Mouse (Mus musculus): ENCODE results near the gene Gm17416. TPM values are rescaled to one million over a fixed set of nuclear protein-coding genes. Genes with fewer than 3 reads are reported as not detected.

Gm17416 gene
- polyA plus RNA-seq, 1 experiment from 2014 or later, result not detected

DNA sequence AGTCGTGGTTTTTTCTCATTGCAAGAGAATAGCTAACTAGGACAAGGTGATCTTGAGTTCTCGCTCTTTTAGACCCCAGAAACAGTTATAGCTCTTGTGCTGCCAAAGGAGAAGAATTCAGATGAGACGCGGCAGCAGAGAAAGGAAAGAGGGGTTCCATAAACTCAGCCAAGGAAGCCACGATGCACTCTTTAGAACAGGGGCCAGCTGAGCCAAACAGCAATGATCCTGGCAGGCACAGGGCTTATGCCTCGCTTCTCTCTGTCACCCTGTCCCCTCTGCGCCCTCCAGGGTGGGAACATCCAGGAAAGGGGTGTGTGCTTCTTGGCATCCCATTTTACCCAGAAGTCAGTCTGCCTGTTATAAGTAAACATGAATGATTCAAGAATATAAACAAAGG is 30.2 kb downstream of the Gm17416 start, which contains the start of gene Defb45:
Defb45 (minus strand) TSS at position 101 of the 400 bp plus-strand sequence.
- Histone ChIP-seq H3K9ac (ENCODE audit: low read length) (no peak within 1 kb of the TSS), H3K4me3 (ENCODE audit: low read length) (no peak within 1 kb of the TSS), H3K36me3 (ENCODE audit: control insufficient read depth, insufficient read depth) (no peaks in the 10 kb centered on the region), H3K4me1 (ENCODE audit: control insufficient read depth, insufficient read depth, low read length) (no peaks in the 10 kb centered on the region), H3K27ac (ENCODE audit: low read length) (no peak within 1 kb of the TSS), H3K27me3 (ENCODE audit: control insufficient read depth, insufficient read depth, low read length) (no peaks in the 10 kb centered on the region), H3K9me3 (replicated peaks; ENCODE audit: control insufficient read depth, low read length) (no peaks in the 10 kb centered on the region), H3K4me2 (ENCODE audit: low read depth, low read length) (no peak within 1 kb of the TSS)
- 64% methylated on average over 7 of the region's 7 CpGs for WGBS
- no peak for ATAC-seq (replicated peaks; ENCODE audit: extremely low read depth, insufficient read depth, low FRiP score)

- H3K4me3 ChIP-seq (ENCODE audit: low read length), result no peak overlapping the region
- H3K4me1 ChIP-seq (ENCODE audit: control insufficient read depth, insufficient read depth, low read length), result no peaks in the 10 kb centered on the region
- H3K4me2 ChIP-seq (ENCODE audit: low read depth, low read length), result no peak overlapping the region
- H3K27me3 ChIP-seq (ENCODE audit: control insufficient read depth, insufficient read depth, low read length), result no peaks in the 10 kb centered on the region
- H3K9ac ChIP-seq (ENCODE audit: low read length), result no peak overlapping the region
- ATAC-seq (replicated peaks; ENCODE audit: extremely low read depth, insufficient read depth, low FRiP score), result no peak
- H3K9me3 ChIP-seq (replicated peaks; ENCODE audit: control insufficient read depth, low read length), result no peaks in the 10 kb centered on the region
- H3K27ac ChIP-seq (ENCODE audit: low read length), result no peak overlapping the region
- WGBS, result 75% methylated on average over 6 of the region's 6 CpGs
- no peaks in the 10 kb centered on the region for H3K36me3 ChIP-seq (ENCODE audit: control insufficient read depth, insufficient read depth)
Measured at GRCm38 (mm10) chr2:152600076-152600475, 30.9 kb downstream of the Gm17416 start.

- Histone ChIP-seq H3K4me2 (ENCODE audit: low read depth, low read length) (no peak overlapping the region), H3K4me3 (ENCODE audit: low read length) (no peak overlapping the region), H3K36me3 (ENCODE audit: control insufficient read depth, insufficient read depth) (no peaks in the 10 kb centered on the region), H3K4me1 (ENCODE audit: control insufficient read depth, insufficient read depth, low read length) (no peaks in the 10 kb centered on the region), H3K27ac (ENCODE audit: low read length) (no peak overlapping the region), H3K9me3 (replicated peaks; ENCODE audit: control insufficient read depth, low read length) (no peaks in the 10 kb centered on the region), H3K9ac (ENCODE audit: low read length) (no peak overlapping the region), H3K27me3 (ENCODE audit: control insufficient read depth, insufficient read depth, low read length) (no peaks in the 10 kb centered on the region)
- 64% methylated on average over 4 of the region's 4 CpGs for WGBS
- no peak for ATAC-seq (replicated peaks; ENCODE audit: extremely low read depth, insufficient read depth, low FRiP score)
Measured at GRCm38 (mm10) chr2:152601275-152601960, 32.3 kb downstream of the Gm17416 start.

- Histone ChIP-seq H3K27ac (ENCODE audit: low read length) (no peak within 1 kb of the TSS), H3K4me3 (ENCODE audit: low read length) (no peak within 1 kb of the TSS), H3K4me2 (ENCODE audit: low read depth, low read length) (no peak within 1 kb of the TSS), H3K27me3 (ENCODE audit: control insufficient read depth, insufficient read depth, low read length) (no peaks in the 10 kb centered on the region), H3K9me3 (replicated peaks; ENCODE audit: control insufficient read depth, low read length) (no peaks in the 10 kb centered on the region), H3K9ac (ENCODE audit: low read length) (no peak within 1 kb of the TSS), H3K4me1 (ENCODE audit: control insufficient read depth, insufficient read depth, low read length) (no peaks in the 10 kb centered on the region), H3K36me3 (ENCODE audit: control insufficient read depth, insufficient read depth) (no peaks in the 10 kb centered on the region)
- no peak for ATAC-seq (replicated peaks; ENCODE audit: extremely low read depth, insufficient read depth, low FRiP score)
- 79% methylated on average over 15 of the region's 15 CpGs for WGBS
Measured at GRCm38 (mm10) chr2:152604057-152604456, 34.9 kb downstream of the Gm17416 start, which contains the start of gene Defb36. Defb36 (plus strand) TSS chr2:152604327.

GRCm38 (mm10) chr2:152607746-152608145 is 38.6 kb downstream of the Gm17416 start:
- H3K4me2 ChIP-seq (ENCODE audit: low read depth, low read length), result no peak overlapping the region

GRCm38 (mm10) chr2:152608719-152609118 is 39.6 kb downstream of the Gm17416 start:
- Histone ChIP-seq H3K36me3 (ENCODE audit: control insufficient read depth, insufficient read depth) (no peaks in the 10 kb centered on the region), H3K9me3 (replicated peaks; ENCODE audit: control insufficient read depth, low read length) (no peaks in the 10 kb centered on the region), H3K27ac (ENCODE audit: low read length) (no peak overlapping the region), H3K9ac (ENCODE audit: low read length) (no peak overlapping the region), H3K4me3 (ENCODE audit: low read length) (no peak overlapping the region), H3K4me2 (ENCODE audit: low read depth, low read length) (no peak overlapping the region), H3K4me1 (ENCODE audit: control insufficient read depth, insufficient read depth, low read length) (no peaks in the 10 kb centered on the region), H3K27me3 (ENCODE audit: control insufficient read depth, insufficient read depth, low read length) (no peaks in the 10 kb centered on the region)
- ATAC-seq (replicated peaks; ENCODE audit: extremely low read depth, insufficient read depth, low FRiP score), result no peak
- 89% methylated on average over 1 of the region's 1 CpGs for WGBS

More at GRCm38 (mm10) chr2:152607746-152608145, 38.6 kb downstream of the Gm17416 start:
- Histone ChIP-seq H3K27me3 (ENCODE audit: control insufficient read depth, insufficient read depth, low read length) (no peaks in the 10 kb centered on the region), H3K27ac (ENCODE audit: low read length) (no peak overlapping the region), H3K9me3 (replicated peaks; ENCODE audit: control insufficient read depth, low read length) (no peaks in the 10 kb centered on the region), H3K9ac (ENCODE audit: low read length) (no peak overlapping the region), H3K36me3 (ENCODE audit: control insufficient read depth, insufficient read depth) (no peaks in the 10 kb centered on the region), H3K4me3 (ENCODE audit: low read length) (no peak overlapping the region), H3K4me1 (ENCODE audit: control insufficient read depth, insufficient read depth, low read length) (no peaks in the 10 kb centered on the region)
- 48% methylated on average over 6 of the region's 6 CpGs for WGBS
- ATAC-seq (replicated peaks; ENCODE audit: extremely low read depth, insufficient read depth, low FRiP score), result no peak

GRCm38 (mm10) chr2:152612193-152612592 is 43.1 kb downstream of the Gm17416 start:
- Histone ChIP-seq H3K27me3 (ENCODE audit: control insufficient read depth, insufficient read depth, low read length) (no peaks in the 10 kb centered on the region), H3K36me3 (ENCODE audit: control insufficient read depth, insufficient read depth) (no peaks in the 10 kb centered on the region), H3K4me1 (ENCODE audit: control insufficient read depth, insufficient read depth, low read length) (no peaks in the 10 kb centered on the region), H3K9me3 (replicated peaks; ENCODE audit: control insufficient read depth, low read length) (no peaks in the 10 kb centered on the region), H3K9ac (ENCODE audit: low read length) (no peak overlapping the region), H3K27ac (ENCODE audit: low read length) (no peak overlapping the region), H3K4me2 (ENCODE audit: low read depth, low read length) (no peak overlapping the region), H3K4me3 (ENCODE audit: low read length) (no peak overlapping the region)
- 31% methylated on average over 8 of the region's 8 CpGs for WGBS
- no peak for ATAC-seq (replicated peaks; ENCODE audit: extremely low read depth, insufficient read depth, low FRiP score)

GRCm38 (mm10) chr2:152615563-152615962 is 46.4 kb downstream of the Gm17416 start:
- H3K9me3 ChIP-seq (replicated peaks; ENCODE audit: control insufficient read depth, low read length), result no peaks in the 10 kb centered on the region
- no peak overlapping the region for H3K27ac ChIP-seq (ENCODE audit: low read length)
- H3K36me3 ChIP-seq (ENCODE audit: control insufficient read depth, insufficient read depth), result no peaks in the 10 kb centered on the region
- peak; percentile 63; the same call in 1 of the 2 replicates for ATAC-seq (replicated peaks; ENCODE audit: extremely low read depth, insufficient read depth, low FRiP score)
- H3K27me3 ChIP-seq (ENCODE audit: control insufficient read depth, insufficient read depth, low read length), result no peaks in the 10 kb centered on the region
- H3K4me1 ChIP-seq (ENCODE audit: control insufficient read depth, insufficient read depth, low read length), result no peaks in the 10 kb centered on the region
- no peak overlapping the region for H3K4me2 ChIP-seq (ENCODE audit: low read depth, low read length)
- H3K9ac ChIP-seq (ENCODE audit: low read length), result no peak overlapping the region
- H3K4me3 ChIP-seq (ENCODE audit: low read length), result no peak overlapping the region
- 13% methylated on average over 7 of the region's 7 CpGs for WGBS

- H3K9me3 ChIP-seq (replicated peaks; ENCODE audit: control insufficient read depth, low read length), result no peaks in the 10 kb centered on the region
- no peak overlapping the region for H3K27ac ChIP-seq (ENCODE audit: low read length)
- WGBS, result 44% methylated on average over 6 of the region's 6 CpGs
- H3K27me3 ChIP-seq (ENCODE audit: control insufficient read depth, insufficient read depth, low read length), result no peaks in the 10 kb centered on the region
- ATAC-seq (replicated peaks; ENCODE audit: extremely low read depth, insufficient read depth, low FRiP score), result no peak
- H3K36me3 ChIP-seq (ENCODE audit: control insufficient read depth, insufficient read depth), result no peaks in the 10 kb centered on the region
- no peaks in the 10 kb centered on the region for H3K4me1 ChIP-seq (ENCODE audit: control insufficient read depth, insufficient read depth, low read length)
- no peak overlapping the region for H3K9ac ChIP-seq (ENCODE audit: low read length)
- H3K4me3 ChIP-seq (ENCODE audit: low read length), result no peak overlapping the region
- H3K4me2 ChIP-seq (ENCODE audit: low read depth, low read length), result no peak overlapping the region
Measured at GRCm38 (mm10) chr2:152616470-152616869, 47.3 kb downstream of the Gm17416 start.

Measured in heart, embryonic 16.5 days (tissue).